Mouse (Mus musculus): ENCODE data around the gene Aktip. TPM values are rescaled to one million over a fixed set of nuclear protein-coding genes. Genes with fewer than 3 reads are reported as not detected.

The Aktip gene
- total RNA-seq, 1 experiment: 22.8 TPM

DNA sequence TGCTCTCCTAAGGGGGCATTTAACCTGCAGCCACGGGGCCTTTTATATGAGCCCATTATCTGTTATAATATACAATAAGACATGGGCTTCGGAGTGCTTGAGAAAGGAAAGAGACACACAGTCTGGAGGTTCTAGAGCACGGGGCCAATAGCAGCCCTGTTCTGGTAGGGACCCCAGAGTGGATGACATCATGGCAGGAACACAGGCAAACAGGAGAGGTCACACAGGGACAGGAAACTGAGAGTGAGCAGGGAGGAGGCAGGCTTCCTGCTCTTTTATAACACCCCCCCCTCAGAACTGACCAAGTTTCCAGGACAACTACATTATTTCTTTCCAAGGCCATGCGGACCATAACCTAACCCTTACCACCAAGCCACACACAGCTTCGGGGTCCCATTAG lies 2.5 kb downstream of the Aktip start:
- H3K9me3 ChIP-seq (ENCODE audit: control insufficient read depth, insufficient read depth, low read depth, low read length): no peaks in the 10 kb centered on the region
- no peak overlapping the region for H3K4me3 ChIP-seq (ENCODE audit: insufficient read depth in 1 of 2, low read depth in 1 of 2, low read length in 2 of 2, poor library complexity in 1 of 2, severe bottlenecking in 1 of 2)
- TF ChIP-seq ZC3H11A (IDR thresholded peaks at IDR 0.05; ENCODE audit: borderline replicate concordance, low read depth, low read length) (no peak), ZNF384 (IDR thresholded peaks at IDR 0.05; ENCODE audit: low read depth, low read length) (no peak), HCFC1 (IDR thresholded peaks at IDR 0.05; ENCODE audit: borderline replicate concordance, insufficient read depth, low read length) (no peak), CHD2 (IDR thresholded peaks at IDR 0.05; ENCODE audit: low read depth, low read length) (no peak), MAFK (IDR thresholded peaks at IDR 0.05; ENCODE audit: insufficient read depth, low read depth, low read length) (no peak)
- in situ Hi-C loops (cut with MboI; ENCODE audit: low sequenced_read_pairs in 2 of 2, unreplicated experiment in 2 of 2): no loop called here
- no peak for DNase-seq (ENCODE audit: low read depth, low spot score)
- no peak overlapping the region for H3K9ac ChIP-seq (ENCODE audit: insufficient read depth, low read depth, low read length, poor library complexity, severe bottlenecking)
- no peaks in the 10 kb centered on the region for H3K36me3 ChIP-seq (ENCODE audit: control insufficient read depth, insufficient read depth, low read length, poor library complexity, severe bottlenecking)
- H3K27ac ChIP-seq (ENCODE audit: insufficient read depth, low read depth, low read length, poor library complexity, severe bottlenecking): no peak overlapping the region
- H3K4me1 ChIP-seq (ENCODE audit: control insufficient read depth in 2 of 2, insufficient read depth in 2 of 2, low read length in 2 of 2, poor library complexity in 1 of 2): no peaks in the 10 kb centered on the region

DNA sequence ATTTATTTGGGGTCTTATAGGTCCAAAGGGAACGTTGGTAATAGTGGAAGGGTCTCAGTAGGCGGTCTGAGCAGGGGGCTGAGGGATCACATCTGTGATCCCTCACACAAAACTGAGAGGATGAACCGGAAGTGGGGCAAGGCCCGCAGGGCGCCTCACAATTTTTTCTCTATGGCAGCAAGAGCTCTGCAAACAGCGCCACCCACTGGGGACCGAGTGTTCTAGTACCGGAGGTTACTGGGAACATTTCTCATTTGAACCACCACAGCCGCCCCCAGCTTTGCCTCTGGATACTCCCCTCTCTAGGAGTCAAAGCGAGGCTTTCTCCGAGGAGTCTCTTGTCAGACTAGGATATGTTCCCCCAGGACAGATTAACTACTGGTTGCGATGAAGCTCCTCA lies 3.1 kb downstream of the Aktip start:
- H3K9ac ChIP-seq (ENCODE audit: insufficient read depth, low read depth, low read length, poor library complexity, severe bottlenecking): no peak overlapping the region
- no peaks in the 10 kb centered on the region for H3K36me3 ChIP-seq (ENCODE audit: control insufficient read depth, insufficient read depth, low read length, poor library complexity, severe bottlenecking)
- DNase-seq (ENCODE audit: low read depth, low spot score): peak; percentile 24
- H3K9me3 ChIP-seq (ENCODE audit: control insufficient read depth, insufficient read depth, low read depth, low read length): no peaks in the 10 kb centered on the region
- H3K4me1 ChIP-seq (ENCODE audit: control insufficient read depth in 2 of 2, insufficient read depth in 2 of 2, low read length in 2 of 2, poor library complexity in 1 of 2): no peaks in the 10 kb centered on the region
- TF ChIP-seq ZNF384 (IDR thresholded peaks at IDR 0.05; ENCODE audit: low read depth, low read length): no peak
- no peak for TF ChIP-seq MAFK (IDR thresholded peaks at IDR 0.05; ENCODE audit: insufficient read depth, low read depth, low read length)
- TF ChIP-seq HCFC1 (IDR thresholded peaks at IDR 0.05; ENCODE audit: borderline replicate concordance, insufficient read depth, low read length): no peak
- no peak for TF ChIP-seq ZC3H11A (IDR thresholded peaks at IDR 0.05; ENCODE audit: borderline replicate concordance, low read depth, low read length)
- no peak for TF ChIP-seq CHD2 (IDR thresholded peaks at IDR 0.05; ENCODE audit: low read depth, low read length)
- H3K27ac ChIP-seq (ENCODE audit: insufficient read depth, low read depth, low read length, poor library complexity, severe bottlenecking): no peak overlapping the region
- no peak overlapping the region for H3K4me3 ChIP-seq (ENCODE audit: insufficient read depth in 1 of 2, low read depth in 1 of 2, low read length in 2 of 2, poor library complexity in 1 of 2, severe bottlenecking in 1 of 2)
- in situ Hi-C loops (cut with MboI; ENCODE audit: low sequenced_read_pairs in 2 of 2, unreplicated experiment in 2 of 2): no loop called here

- Histone ChIP-seq H3K9me3 (ENCODE audit: control insufficient read depth, insufficient read depth, low read depth, low read length) (no peaks in the 10 kb centered on the region), H3K9ac (ENCODE audit: insufficient read depth, low read depth, low read length, poor library complexity, severe bottlenecking) (no peak overlapping the region), H3K4me3 (ENCODE audit: insufficient read depth in 1 of 2, low read depth in 1 of 2, low read length in 2 of 2, poor library complexity in 1 of 2, severe bottlenecking in 1 of 2) (no peak overlapping the region), H3K36me3 (ENCODE audit: control insufficient read depth, insufficient read depth, low read length, poor library complexity, severe bottlenecking) (no peaks in the 10 kb centered on the region), H3K27ac (ENCODE audit: insufficient read depth, low read depth, low read length, poor library complexity, severe bottlenecking) (no peak overlapping the region), H3K4me1 (ENCODE audit: control insufficient read depth in 2 of 2, insufficient read depth in 2 of 2, low read length in 2 of 2, poor library complexity in 1 of 2) (no peaks in the 10 kb centered on the region)
- in situ Hi-C loops (cut with MboI; ENCODE audit: low sequenced_read_pairs in 2 of 2, unreplicated experiment in 2 of 2): no loop called here
- no peak for DNase-seq (ENCODE audit: low read depth, low spot score)
- TF ChIP-seq CHD2 (IDR thresholded peaks at IDR 0.05; ENCODE audit: low read depth, low read length) (no peak), HCFC1 (IDR thresholded peaks at IDR 0.05; ENCODE audit: borderline replicate concordance, insufficient read depth, low read length) (no peak), ZNF384 (IDR thresholded peaks at IDR 0.05; ENCODE audit: low read depth, low read length) (no peak), ZC3H11A (IDR thresholded peaks at IDR 0.05; ENCODE audit: borderline replicate concordance, low read depth, low read length) (no peak), MAFK (IDR thresholded peaks at IDR 0.05; ENCODE audit: insufficient read depth, low read depth, low read length) (no peak)
Observed at GRCm38 (mm10) chr8:91194081-91194480, 5.7 kb downstream of the Aktip start.

GRCm38 (mm10) chr8:91192941-91193340 lies 6.8 kb downstream of the Aktip start:
- in situ Hi-C loops (cut with MboI; ENCODE audit: low sequenced_read_pairs in 2 of 2, unreplicated experiment in 2 of 2): no loop called here
- no peak overlapping the region for H3K4me3 ChIP-seq (ENCODE audit: insufficient read depth in 1 of 2, low read depth in 1 of 2, low read length in 2 of 2, poor library complexity in 1 of 2, severe bottlenecking in 1 of 2)
- TF ChIP-seq CHD2 (IDR thresholded peaks at IDR 0.05; ENCODE audit: low read depth, low read length): no peak
- no peak for TF ChIP-seq ZNF384 (IDR thresholded peaks at IDR 0.05; ENCODE audit: low read depth, low read length)
- TF ChIP-seq ZC3H11A (IDR thresholded peaks at IDR 0.05; ENCODE audit: borderline replicate concordance, low read depth, low read length): no peak
- TF ChIP-seq MAFK (IDR thresholded peaks at IDR 0.05; ENCODE audit: insufficient read depth, low read depth, low read length): no peak
- TF ChIP-seq HCFC1 (IDR thresholded peaks at IDR 0.05; ENCODE audit: borderline replicate concordance, insufficient read depth, low read length): no peak

DNA sequence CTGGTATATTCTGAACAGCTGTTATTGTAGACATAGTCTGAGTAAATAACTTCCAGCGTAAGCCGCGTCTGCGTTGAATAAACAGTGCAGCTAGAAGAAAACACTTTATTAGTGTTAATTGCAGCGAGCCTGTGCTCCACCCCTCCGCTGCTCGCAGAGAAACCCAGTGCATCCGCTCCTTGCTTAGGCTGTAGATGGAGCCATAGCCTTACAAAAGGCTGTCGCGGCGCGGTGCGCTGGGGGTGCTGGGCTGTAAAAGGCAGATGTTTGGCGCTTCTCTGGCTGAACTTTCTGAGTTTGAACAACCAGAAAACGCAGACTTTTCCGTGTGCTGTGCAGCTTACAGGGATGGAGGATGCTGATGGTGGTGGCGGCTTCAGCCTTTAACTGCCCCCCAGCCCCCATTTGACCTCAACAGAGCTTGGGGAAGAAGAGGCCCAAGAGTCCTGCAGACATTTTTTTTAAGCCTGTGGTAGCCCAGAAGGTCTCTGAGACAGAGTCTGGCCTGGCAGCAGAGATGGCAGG lies 8.9 kb downstream of the Aktip start:
- no peak overlapping the region for H3K27ac ChIP-seq (ENCODE audit: insufficient read depth, low read depth, low read length, poor library complexity, severe bottlenecking)

More at GRCm38 (mm10) chr8:91192941-91193340, 6.8 kb downstream of the Aktip start:
- no peak overlapping the region for H3K27ac ChIP-seq (ENCODE audit: insufficient read depth, low read depth, low read length, poor library complexity, severe bottlenecking)
- H3K36me3 ChIP-seq (ENCODE audit: control insufficient read depth, insufficient read depth, low read length, poor library complexity, severe bottlenecking): no peaks in the 10 kb centered on the region
- H3K4me1 ChIP-seq (ENCODE audit: control insufficient read depth in 2 of 2, insufficient read depth in 2 of 2, low read length in 2 of 2, poor library complexity in 1 of 2): no peaks in the 10 kb centered on the region
- no peak for DNase-seq (ENCODE audit: low read depth, low spot score)
- H3K9me3 ChIP-seq (ENCODE audit: control insufficient read depth, insufficient read depth, low read depth, low read length): no peaks in the 10 kb centered on the region
- no peak overlapping the region for H3K9ac ChIP-seq (ENCODE audit: insufficient read depth, low read depth, low read length, poor library complexity, severe bottlenecking)

More for the DNA sequence above, 8.9 kb downstream of the Aktip start:
- in situ Hi-C loops (cut with MboI; ENCODE audit: low sequenced_read_pairs in 2 of 2, unreplicated experiment in 2 of 2): no loop called here
- no peak for DNase-seq (ENCODE audit: low read depth, low spot score)
- no peak overlapping the region for H3K9ac ChIP-seq (ENCODE audit: insufficient read depth, low read depth, low read length, poor library complexity, severe bottlenecking)
- H3K9me3 ChIP-seq (ENCODE audit: control insufficient read depth, insufficient read depth, low read depth, low read length): no peaks in the 10 kb centered on the region
- TF ChIP-seq ZC3H11A (IDR thresholded peaks at IDR 0.05; ENCODE audit: borderline replicate concordance, low read depth, low read length) (peak; percentile 42; the same call in 1 of the 2 replicates), CHD2 (IDR thresholded peaks at IDR 0.05; ENCODE audit: low read depth, low read length) (no peak), MAFK (IDR thresholded peaks at IDR 0.05; ENCODE audit: insufficient read depth, low read depth, low read length) (no peak), HCFC1 (IDR thresholded peaks at IDR 0.05; ENCODE audit: borderline replicate concordance, insufficient read depth, low read length) (no peak), ZNF384 (IDR thresholded peaks at IDR 0.05; ENCODE audit: low read depth, low read length) (no peak)
- H3K4me3 ChIP-seq (ENCODE audit: insufficient read depth in 1 of 2, low read depth in 1 of 2, low read length in 2 of 2, poor library complexity in 1 of 2, severe bottlenecking in 1 of 2): no peak overlapping the region
- no peaks in the 10 kb centered on the region for H3K4me1 ChIP-seq (ENCODE audit: control insufficient read depth in 2 of 2, insufficient read depth in 2 of 2, low read length in 2 of 2, poor library complexity in 1 of 2)
- no peaks in the 10 kb centered on the region for H3K36me3 ChIP-seq (ENCODE audit: control insufficient read depth, insufficient read depth, low read length, poor library complexity, severe bottlenecking)
